Mouse (Mus musculus) brain, embryonic 14.5 days (tissue): ENCODE results near the gene App.

Source experiments
- CTCF ChIP-seq: fragments of 200-500 bp; IDR thresholded peaks from 2 replicates; pipeline ENCODE4 v1.5.1; 2012; ENCODE audit warnings: inconsistent platforms, mild to moderate bottlenecking, moderate library complexity, borderline replicate concordance; ENCODE audit not compliant: insufficient read depth, insufficient read length; ENCODE audit errors: extremely low read depth
- POLR2A ChIP-seq: fragments of 200-500 bp; IDR thresholded peaks from 2 replicates; pipeline ENCODE4 v1.6.1; 2012; ENCODE audit warnings: mild to moderate bottlenecking, inconsistent platforms, borderline replicate concordance; ENCODE audit not compliant: poor library complexity, insufficient read depth, insufficient read length, severe bottlenecking; ENCODE audit errors: extremely low read depth

DNA sequence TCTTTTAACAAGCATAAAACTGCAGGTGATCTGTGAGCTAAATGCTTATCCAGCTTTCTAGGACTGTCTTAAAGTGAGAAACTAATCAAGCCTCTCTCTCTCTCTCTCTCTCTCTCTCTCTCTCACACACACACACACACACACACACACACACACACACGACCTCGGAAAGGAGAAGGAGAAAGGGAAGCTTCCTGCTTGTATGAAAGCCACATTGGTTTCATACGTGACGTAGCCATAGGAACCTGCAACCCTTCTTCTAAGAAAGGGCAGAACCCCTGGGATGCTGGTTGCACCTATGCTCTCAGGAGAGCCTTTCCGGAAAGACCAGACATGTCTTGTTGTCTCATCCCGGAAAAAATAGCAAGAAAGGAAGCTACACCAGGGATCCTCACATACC lies 108.8 kb downstream of the App start:
- TF ChIP-seq CTCF (no peak), POLR2A (no peak)
